Mouse (Mus musculus): ENCODE measurements at regions not wholly inside any gene's neighbourhood (a gene's known extent, or its start where the extent isn't known, plus 50 kb on each side); places are given as distances from the start of the nearest gene placed in this dataset.

- DNase-seq = no peak
Observed at GRCm38 (mm10) chr5:133676791-133677450, 422.6 kb upstream of the Castor2 start.

- DNase-seq = no peak
Observed at GRCm38 (mm10) chr5:133675636-133676035, 423.9 kb upstream of the Castor2 start.

GRCm38 (mm10) chr5:133666473-133666872 is 433.0 kb upstream of the Castor2 start:
- peak; percentile 29 for DNase-seq

GRCm38 (mm10) chr5:133662474-133663256 is 436.8 kb upstream of the Castor2 start:
- no peak for DNase-seq

GRCm38 (mm10) chr5:133660351-133660750 is 439.2 kb upstream of the Castor2 start:
- no peak for DNase-seq

GRCm38 (mm10) chr5:133656837-133657236 is 442.7 kb upstream of the Castor2 start:
- no peak for DNase-seq

GRCm38 (mm10) chr5:133653431-133653830 is 446.1 kb upstream of the Castor2 start:
- DNase-seq = no peak

GRCm38 (mm10) chr5:133650246-133650645 is 449.3 kb upstream of the Castor2 start:
- no peak for DNase-seq

- no peak for DNase-seq
Observed at GRCm38 (mm10) chr5:133645696-133646195, 453.8 kb upstream of the Castor2 start.

GRCm38 (mm10) chr5:133643326-133643725 is 456.2 kb upstream of the Castor2 start:
- no peak for DNase-seq

- no peak for DNase-seq
Observed at GRCm38 (mm10) chr5:133634481-133634880, 465.0 kb upstream of the Castor2 start.

GRCm38 (mm10) chr5:133631812-133632211 is 467.7 kb upstream of the Castor2 start:
- no peak for DNase-seq

GRCm38 (mm10) chr5:133619347-133619746 is 480.2 kb upstream of the Castor2 start:
- DNase-seq = no peak

- DNase-seq = no peak
Observed at GRCm38 (mm10) chr5:133601241-133601739, 498.2 kb upstream of the Castor2 start.

GRCm38 (mm10) chr5:133600630-133601029 is 498.9 kb upstream of the Castor2 start:
- no peak for DNase-seq

- no peak for DNase-seq
Observed at GRCm38 (mm10) chr5:133598105-133598504, 501.4 kb upstream of the Castor2 start.

GRCm38 (mm10) chr5:133586492-133586891 is 513.0 kb upstream of the Castor2 start:
- no peak for DNase-seq

- no peak for DNase-seq
Observed at GRCm38 (mm10) chr5:133585181-133585580, 514.3 kb upstream of the Castor2 start.

- DNase-seq = no peak
Observed at GRCm38 (mm10) chr5:133576595-133576994, 522.9 kb upstream of the Castor2 start.

- no peak for DNase-seq
Observed at GRCm38 (mm10) chr5:133569096-133569495, 530.4 kb upstream of the Castor2 start.

GRCm38 (mm10) chr5:133566506-133566905 is 533.0 kb upstream of the Castor2 start:
- no peak for DNase-seq

- DNase-seq = no peak
Observed at GRCm38 (mm10) chr5:133550657-133551056, 548.9 kb upstream of the Castor2 start.

GRCm38 (mm10) chr5:133542217-133542616 is 557.3 kb upstream of the Castor2 start:
- DNase-seq = no peak

- DNase-seq = no peak
Observed at GRCm38 (mm10) chr5:133532678-133533077, 566.8 kb upstream of the Castor2 start.

Measured in thymus, postnatal 4 days (tissue).